Mouse (Mus musculus) neutrophil, adult 5-6 weeks (primary cell): ENCODE results near the gene Atp13a4. TPM values are rescaled to one million over a fixed set of nuclear protein-coding genes. Genes with fewer than 3 reads are reported as not detected.

Source experiments
- total RNA-seq: library from RNA; stranded (forward); fragments of 200-1000 nt; gene quantifications from 2 replicates; pipeline ENCODE4 v1.2.3, GENCODE M21; 2017

Gene Atp13a4
- total RNA-seq, 1 experiment from 2014 or later, result not detected

Other genes with a start within 250 kb of the Atp13a4 start
- 0.12 TPM in 1 of 2 replicates, not detected in the other for gene Atp13a5, start 166.1 kb downstream of the Atp13a4 start, total RNA-seq
- 54.1 and 58.0 TPM in 2 replicates for gene Opa1, start 34.5 kb upstream of the Atp13a4 start, total RNA-seq